Mouse (Mus musculus) forebrain, embryonic 10.5 days (tissue): Measurements from ENCODE around the gene Mrs2. TPM values are rescaled to one million over a fixed set of nuclear protein-coding genes. Genes with fewer than 3 reads are reported as not detected.

ENCODE experiments used
- DNase-seq: peaks from one replicate; pipeline ENCODE4 v3.0.0-alpha.2; 2017; ENCODE audit warnings: low spot score; ENCODE audit errors: extremely low spot score
- H3K27ac ChIP-seq: fragments of 300-500 bp; sonication (generic); 2 replicates; pipeline ENCODE4 v1.5.1; 2016; ENCODE audit warnings: mild to moderate bottlenecking
- H3K27me3 ChIP-seq: fragments of 300-500 bp; sonication (generic); 2 replicates; pipeline ENCODE4 v1.6.1; 2016; ENCODE audit warnings: mild to moderate bottlenecking; ENCODE audit not compliant: poor library complexity, severe bottlenecking
- H3K36me3 ChIP-seq: fragments of 300-500 bp; sonication (generic); replicated peaks from 2 replicates; pipeline ENCODE4 v1.6.1; 2016; ENCODE audit warnings: mild to moderate bottlenecking, moderate library complexity
- H3K4me1 ChIP-seq: fragments of 300-500 bp; sonication (generic); 2 replicates; pipeline ENCODE4 v1.6.1; 2016
- H3K4me3 ChIP-seq: fragments of 300-500 bp; sonication (generic); 2 replicates; pipeline ENCODE4 v1.5.1; 2016; ENCODE audit warnings: mild to moderate bottlenecking, moderate library complexity
- H3K9me3 ChIP-seq: fragments of 300-500 bp; sonication (generic); 2 replicates; pipeline ENCODE4 v1.6.1; 2016; ENCODE audit warnings: mild to moderate bottlenecking, moderate library complexity
- WGBS: fragments of 180-500 bp; shearing (Covaris S2); methylation state at CpG from one replicate; pipeline ENCODE4 v1.1.7; 2016; 5-methylcytosine and 5-hydroxymethylcytosine counted together
- polyA plus RNA-seq: library from polyadenylated mRNA; unstranded; fragments of >200 nt; fragmentation: Nextera tagmentation; extraction: Ambion mirVana; gene quantifications from 2 replicates; pipeline ENCODE4 v1.2.1, GENCODE M21; 2016

Gene Mrs2
- polyA plus RNA-seq, 1 experiment from 2014 or later = 18.9 TPM

GRCm38 (mm10) chr13:24939472-24939871, 80.7 kb downstream of the Mrs2 start:
- H3K9me3 ChIP-seq = no peaks in the 10 kb centered on the region
- H3K36me3 ChIP-seq = peaks cover 10% of the 10 kb centered on the region
- H3K27me3 ChIP-seq = peaks cover 10% of the 10 kb centered on the region
- no peak overlapping the region for H3K27ac ChIP-seq
- H3K4me3 ChIP-seq = no peak overlapping the region
- 87% methylated on average over 9 of the region's 9 CpGs for WGBS
- DNase-seq = no peak
- H3K4me1 ChIP-seq = peaks cover 28% of the 10 kb centered on the region

GRCm38 (mm10) chr13:24938683-24939082, 81.5 kb downstream of the Mrs2 start:
- no peak overlapping the region for H3K4me3 ChIP-seq
- no peak overlapping the region for H3K27ac ChIP-seq
- H3K36me3 ChIP-seq = peaks cover 13% of the 10 kb centered on the region
- H3K4me1 ChIP-seq = peaks cover 28% of the 10 kb centered on the region
- no peaks in the 10 kb centered on the region for H3K9me3 ChIP-seq
- DNase-seq = peak; percentile 74
- 30% methylated on average over 9 of the region's 9 CpGs for WGBS
- peaks cover 10% of the 10 kb centered on the region for H3K27me3 ChIP-seq

GRCm38 (mm10) chr13:24937839-24938166, 82.4 kb downstream of the Mrs2 start:
- Histone ChIP-seq H3K4me1 (peaks cover 27% of the 10 kb centered on the region), H3K4me3 (peak overlapping the region; percentile 77), H3K9me3 (no peaks in the 10 kb centered on the region), H3K27ac (peak overlapping the region; percentile 92), H3K36me3 (peaks cover 13% of the 10 kb centered on the region), H3K27me3 (peaks cover 10% of the 10 kb centered on the region)
- no peak for DNase-seq
- WGBS = 19% methylated on average over 12 of the region's 12 CpGs

Other genes starting within 250 kb of the Mrs2 start
- 11.4 TPM in 2 replicates for gene BC005537, start 218.7 kb downstream of the Mrs2 start, polyA plus RNA-seq
- 61.7 TPM in 2 replicates for gene Acot13, start 188.8 kb downstream of the Mrs2 start, polyA plus RNA-seq
- 80.2 and 82.4 TPM in 2 replicates for gene Tdp2, start 188.7 kb downstream of the Mrs2 start, polyA plus RNA-seq
- gene D130043K22Rik, start 175.2 kb downstream of the Mrs2 start, polyA plus RNA-seq = 0.17 and 0.43 TPM in 2 replicates
- gene Aldh5a1, start 82.7 kb downstream of the Mrs2 start, polyA plus RNA-seq = 8.1 and 8.5 TPM in 2 replicates
- 0.25 and 0.40 TPM in 2 replicates for gene Gpld1, start 77.2 kb downstream of the Mrs2 start, polyA plus RNA-seq
- gene Dcdc2a, start 35.6 kb upstream of the Mrs2 start, polyA plus RNA-seq = 1.5 and 2.1 TPM in 2 replicates